Mouse (Mus musculus) NIH3T3 (cell line): Measurements from ENCODE around the gene Ptprk.

ENCODE experiments used
- DNase-seq: peaks from one replicate; pipeline ENCODE4 v3.0.0-alpha.2; 2012; ENCODE audit warnings: low read depth

Gene Ptprk

GRCm38 (mm10) chr10:28542754-28543153 is 468.1 kb downstream of the Ptprk start:
- DNase-seq = peak; percentile 12

GRCm38 (mm10) chr10:28550549-28550948 is 475.9 kb downstream of the Ptprk start:
- peak; percentile 9 for DNase-seq

GRCm38 (mm10) chr10:28552068-28552467 is 477.4 kb downstream of the Ptprk start:
- peak; percentile 44 for DNase-seq

GRCm38 (mm10) chr10:28564110-28564674 is 489.6 kb downstream of the Ptprk start:
- DNase-seq = no peak

GRCm38 (mm10) chr10:28566378-28566777 is 491.8 kb downstream of the Ptprk start:
- no peak for DNase-seq

- DNase-seq = no peak
Measured at GRCm38 (mm10) chr10:28566828-28567227, 492.2 kb downstream of the Ptprk start.

- DNase-seq = no peak
Measured at GRCm38 (mm10) chr10:28567441-28567840, 492.8 kb downstream of the Ptprk start.

GRCm38 (mm10) chr10:28568047-28568446 is 493.4 kb downstream of the Ptprk start:
- DNase-seq = no peak

- DNase-seq = no peak
Measured at GRCm38 (mm10) chr10:28579596-28579995, 505.0 kb downstream of the Ptprk start.

- DNase-seq = no peak
Measured at GRCm38 (mm10) chr10:28586565-28587138, 512.0 kb downstream of the Ptprk start.

- DNase-seq = no peak
Measured at GRCm38 (mm10) chr10:28588401-28588800, 513.8 kb downstream of the Ptprk start.

- no peak for DNase-seq
Measured at GRCm38 (mm10) chr10:28590822-28591221, 516.2 kb downstream of the Ptprk start.

- DNase-seq = no peak
Measured at GRCm38 (mm10) chr10:28593566-28594292, 519.1 kb downstream of the Ptprk start.

- DNase-seq = no peak
Measured at GRCm38 (mm10) chr10:28596897-28597296, 522.3 kb downstream of the Ptprk start.

GRCm38 (mm10) chr10:28609136-28609535 is 534.5 kb downstream of the Ptprk start:
- peak; percentile 74 for DNase-seq

- no peak for DNase-seq
Measured at GRCm38 (mm10) chr10:28614396-28614795, 539.8 kb downstream of the Ptprk start.

GRCm38 (mm10) chr10:28617203-28617602 is 542.6 kb downstream of the Ptprk start:
- DNase-seq = no peak

GRCm38 (mm10) chr10:28618002-28618401 is 543.4 kb downstream of the Ptprk start:
- DNase-seq = no peak

- DNase-seq = no peak
Measured at GRCm38 (mm10) chr10:28619415-28619814, 544.8 kb downstream of the Ptprk start.

GRCm38 (mm10) chr10:28636096-28636495 is 561.5 kb downstream of the Ptprk start:
- no peak for DNase-seq

- DNase-seq = no peak
Measured at GRCm38 (mm10) chr10:28641887-28642286, 567.3 kb downstream of the Ptprk start.
